Mouse (Mus musculus) forebrain, postnatal 0 days (tissue): Measurements from ENCODE around the gene Dach1. TPM values are rescaled to one million over a fixed set of nuclear protein-coding genes. Genes with fewer than 3 reads are reported as not detected.

Source experiments
- ATAC-seq: fragments of 200-750 bp; cut with Nextera tagmentation; 2 replicates; pipeline ENCODE4 v1.8.0; 2017; ENCODE audit warnings: mild to moderate bottlenecking, moderate library complexity
- DNase-seq: peaks from one replicate; pipeline ENCODE4 v3.0.0-alpha.2; 2015
- H3K27ac ChIP-seq: fragments of 300-500 bp; sonication (generic); 2 replicates; pipeline ENCODE4 v1.5.1; 2014; ENCODE audit warnings: low read depth, mild to moderate bottlenecking, antibody characterized with exemption, low read length, moderate library complexity, mixed read lengths
- H3K27me3 ChIP-seq: fragments of 300-500 bp; sonication (generic); 2 replicates; pipeline ENCODE4 v1.6.1; 2014; ENCODE audit warnings: mild to moderate bottlenecking, low read length, mixed read lengths; ENCODE audit not compliant: insufficient read depth
- H3K36me3 ChIP-seq: fragments of 300-500 bp; sonication (generic); 2 replicates; pipeline ENCODE4 v1.6.1; 2014; ENCODE audit warnings: mild to moderate bottlenecking, moderate library complexity; ENCODE audit not compliant: insufficient read depth
- H3K4me1 ChIP-seq: fragments of 300-500 bp; sonication (generic); 2 replicates; pipeline ENCODE4 v1.6.1; 2014; ENCODE audit warnings: antibody characterized with exemption; ENCODE audit not compliant: insufficient read depth
- H3K4me2 ChIP-seq: fragments of 300-500 bp; sonication (generic); 2 replicates; pipeline ENCODE4 v1.6.1; 2014; ENCODE audit warnings: low read depth, mild to moderate bottlenecking, moderate library complexity
- H3K4me3 ChIP-seq: fragments of 300-500 bp; sonication (generic); 2 replicates; pipeline ENCODE4 v1.5.1; 2014; ENCODE audit warnings: low read depth, low read length, mixed read lengths
- H3K9ac ChIP-seq: fragments of 300-500 bp; sonication (generic); 2 replicates; pipeline ENCODE4 v1.6.1; 2014; ENCODE audit warnings: mild to moderate bottlenecking
- H3K9me3 ChIP-seq: fragments of 300-500 bp; sonication (generic); 2 replicates; pipeline ENCODE4 v1.6.1; 2016; ENCODE audit warnings: low read length
- CTCF ChIP-seq: sonication (generic); IDR thresholded peaks from 2 replicates; pipeline ENCODE4 v1.5.1; 2016; ENCODE audit warnings: antibody characterized with exemption, control low read depth, low read depth
- WGBS: fragments of 180-500 bp; shearing (Covaris S2); extraction: QIAGEN DNeasy Blood & Tissue Kit; methylation state at CpG from one replicate; pipeline ENCODE4 v1.1.7; 2014; 5-methylcytosine and 5-hydroxymethylcytosine counted together
- polyA plus RNA-seq: library from polyadenylated mRNA; unstranded; fragments of >200 nt; fragmentation: Nextera tagmentation; extraction: Ambion mirVana; gene quantifications from 2 replicates; pipeline ENCODE4 v1.2.1, GENCODE M21; 2015
- total RNA-seq: library from RNA; depleted of rRNA; stranded (reverse); fragments of >200 nt; gene quantifications from 2 replicates; pipeline ENCODE4 v1.2.3, GENCODE M21; 2014

The Dach1 gene
- total and polyA plus RNA-seq, 2 experiments from 2014 or later = 5.8 to 10.6 TPM

DNA sequence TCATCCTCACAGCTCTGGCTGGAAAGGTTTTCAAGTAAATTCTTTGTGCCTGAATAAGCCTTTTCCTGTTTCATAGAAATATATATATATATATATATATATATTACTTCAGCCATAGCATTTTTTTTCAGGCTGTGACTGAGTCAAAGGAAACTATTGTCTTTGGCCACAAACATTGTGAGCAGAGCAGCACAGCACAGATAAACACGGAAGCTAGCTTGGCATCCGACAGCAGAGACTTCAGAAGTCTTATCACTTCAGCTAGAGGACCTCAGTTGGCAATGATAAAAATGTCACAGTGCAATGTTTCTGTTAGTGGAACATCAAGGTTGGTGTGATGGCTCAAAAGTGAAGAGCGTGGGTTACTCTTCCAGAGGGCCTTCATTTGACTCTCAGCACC, 186.3 kb downstream of the Dach1 start:
- Histone ChIP-seq H3K9ac (no peak overlapping the region), H3K36me3 (no peaks in the 10 kb centered on the region), H3K27ac (no peak overlapping the region), H3K4me3 (no peak overlapping the region), H3K4me2 (no peak overlapping the region), H3K9me3 (no peaks in the 10 kb centered on the region), H3K4me1 (no peaks in the 10 kb centered on the region), H3K27me3 (no peaks in the 10 kb centered on the region)
- ATAC-seq (no peak), DNase-seq (no peak)
- TF ChIP-seq CTCF = no peak
- 81% methylated on average over 3 of the region's 3 CpGs for whole genome bisulfite sequencing

DNA sequence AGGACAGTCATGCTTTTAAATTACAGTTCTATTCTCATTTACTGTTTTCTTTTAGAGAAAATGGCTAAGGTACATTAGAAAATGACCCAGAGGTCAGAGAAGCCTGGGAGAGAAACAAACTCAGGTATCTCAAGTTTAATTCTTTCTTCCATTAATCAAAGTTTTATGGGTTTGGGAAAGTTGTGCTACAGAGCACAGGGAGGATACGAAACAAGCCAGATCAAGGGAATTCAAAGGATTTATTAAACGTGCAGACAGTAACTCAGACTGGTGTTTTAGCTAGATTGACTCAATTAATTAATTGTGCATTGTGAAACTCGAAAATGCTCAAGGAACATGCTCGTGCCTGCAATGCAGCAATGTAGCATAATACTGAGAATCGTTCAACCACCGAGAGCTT, 186.9 kb downstream of the Dach1 start:
- TF ChIP-seq CTCF = no peak
- Histone ChIP-seq H3K9ac (no peak overlapping the region), H3K9me3 (no peaks in the 10 kb centered on the region), H3K36me3 (no peaks in the 10 kb centered on the region), H3K27ac (no peak overlapping the region), H3K4me1 (no peaks in the 10 kb centered on the region), H3K4me3 (no peak overlapping the region), H3K27me3 (no peaks in the 10 kb centered on the region), H3K4me2 (no peak overlapping the region)
- 40% methylated on average over 6 of the region's 6 CpGs for WGBS
- no peak for DNase-seq
- ATAC-seq = no peak

DNA sequence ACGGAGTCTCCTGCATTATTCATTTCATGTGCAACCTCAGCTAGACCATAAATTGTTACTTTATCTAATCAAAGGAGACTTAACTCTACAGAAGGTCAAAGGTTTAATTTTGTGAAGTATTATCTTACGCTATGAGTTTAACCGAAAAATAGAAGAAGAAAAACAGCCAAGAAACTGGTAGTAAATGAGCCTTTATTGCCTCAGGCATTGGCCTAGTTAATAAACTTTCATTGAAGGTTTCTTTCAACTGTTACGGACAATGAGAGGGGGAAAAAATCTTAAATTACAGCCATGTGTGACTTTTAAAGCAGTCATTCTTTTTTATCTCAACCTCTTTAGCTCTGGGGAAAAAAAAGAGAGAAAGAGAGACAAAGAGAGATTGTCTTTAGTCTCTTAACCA, 188.7 kb downstream of the Dach1 start:
- WGBS = 33% methylated on average over 4 of the region's 4 CpGs
- H3K27me3 ChIP-seq = no peaks in the 10 kb centered on the region
- TF ChIP-seq CTCF = no peak
- no peaks in the 10 kb centered on the region for H3K36me3 ChIP-seq
- no peak overlapping the region for H3K4me3 ChIP-seq
- no peak overlapping the region for H3K27ac ChIP-seq
- H3K9me3 ChIP-seq = no peaks in the 10 kb centered on the region
- H3K4me2 ChIP-seq = no peak overlapping the region
- DNase-seq (no peak), ATAC-seq (no peak)
- H3K4me1 ChIP-seq = no peaks in the 10 kb centered on the region
- no peak overlapping the region for H3K9ac ChIP-seq

DNA sequence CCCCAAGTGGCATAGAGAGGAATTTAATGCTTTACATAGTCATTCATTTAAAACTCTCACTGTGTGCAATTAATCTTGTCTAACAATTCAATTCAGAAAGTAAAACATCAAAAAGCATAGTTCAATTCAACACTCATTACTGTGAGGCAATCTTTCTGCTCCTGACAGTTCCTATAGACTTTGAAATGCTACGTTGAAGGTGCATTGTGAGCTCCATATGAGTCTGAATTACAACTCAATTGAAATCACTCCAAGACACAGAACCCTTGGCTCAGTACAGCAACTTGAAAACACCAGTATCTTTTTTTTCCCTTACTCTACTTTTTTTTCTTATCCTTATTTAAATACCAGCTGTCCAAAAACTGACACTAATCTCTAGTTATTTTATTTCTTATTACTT, 193.5 kb downstream of the Dach1 start:
- Histone ChIP-seq H3K36me3 (no peaks in the 10 kb centered on the region), H3K9me3 (no peaks in the 10 kb centered on the region), H3K27me3 (no peaks in the 10 kb centered on the region), H3K4me2 (no peak overlapping the region), H3K4me3 (no peak overlapping the region), H3K4me1 (no peaks in the 10 kb centered on the region), H3K27ac (no peak overlapping the region), H3K9ac (no peak overlapping the region)
- WGBS = 6% methylated on average over 1 of the region's 1 CpGs
- no peak for TF ChIP-seq CTCF
- DNase-seq (no peak), ATAC-seq (no peak; the same call in 1 of the 2 replicates)

- no peaks in the 10 kb centered on the region for H3K4me1 ChIP-seq
- ATAC-seq (no peak), DNase-seq (no peak)
- H3K4me3 ChIP-seq = no peak overlapping the region
- no peak overlapping the region for H3K4me2 ChIP-seq
- no peak for TF ChIP-seq CTCF
- no peaks in the 10 kb centered on the region for H3K9me3 ChIP-seq
- no peak overlapping the region for H3K9ac ChIP-seq
- 46% methylated on average over 7 of the region's 7 CpGs for WGBS
- no peaks in the 10 kb centered on the region for H3K27me3 ChIP-seq
- no peaks in the 10 kb centered on the region for H3K36me3 ChIP-seq
- no peak overlapping the region for H3K27ac ChIP-seq
These were observed 194.1 kb downstream of the Dach1 start for GRCm38 (mm10) chr14:97975447-97975846.

DNA sequence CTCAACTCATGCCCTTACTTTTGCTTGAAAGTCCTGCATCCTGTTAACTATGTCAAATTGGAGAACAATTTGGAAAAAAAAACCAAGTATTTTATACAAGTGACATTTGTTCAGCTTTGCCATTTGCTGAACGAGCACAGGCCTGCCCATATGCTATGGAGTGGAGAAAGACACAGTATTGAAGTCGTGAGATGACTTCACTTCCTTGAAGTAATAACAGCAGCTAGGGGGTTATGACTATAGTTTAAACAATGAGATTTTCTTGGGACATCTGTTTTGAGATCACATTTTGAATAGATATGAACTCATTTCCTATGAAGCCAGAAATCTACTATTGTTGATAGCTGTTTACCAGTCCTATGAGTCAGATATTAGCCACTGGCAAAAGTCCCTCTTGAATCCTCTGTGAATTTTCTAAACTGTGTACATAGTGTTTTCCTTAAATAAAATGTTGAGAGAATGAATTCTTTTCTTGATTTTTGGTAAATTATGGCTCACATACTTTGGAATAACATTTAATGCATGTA, 205.0 kb downstream of the Dach1 start:
- ATAC-seq = no peak
- no peak overlapping the region for H3K27ac ChIP-seq
- H3K4me1 ChIP-seq = no peaks in the 10 kb centered on the region
- no peak overlapping the region for H3K4me3 ChIP-seq
- H3K4me2 ChIP-seq = no peak overlapping the region
- no peaks in the 10 kb centered on the region for H3K9me3 ChIP-seq
- H3K9ac ChIP-seq = no peak overlapping the region
- DNase-seq = no peak
- no peak for TF ChIP-seq CTCF
- 63% methylated on average over 2 of the region's 2 CpGs for whole genome bisulfite sequencing
- no peaks in the 10 kb centered on the region for H3K36me3 ChIP-seq
- no peaks in the 10 kb centered on the region for H3K27me3 ChIP-seq

DNA sequence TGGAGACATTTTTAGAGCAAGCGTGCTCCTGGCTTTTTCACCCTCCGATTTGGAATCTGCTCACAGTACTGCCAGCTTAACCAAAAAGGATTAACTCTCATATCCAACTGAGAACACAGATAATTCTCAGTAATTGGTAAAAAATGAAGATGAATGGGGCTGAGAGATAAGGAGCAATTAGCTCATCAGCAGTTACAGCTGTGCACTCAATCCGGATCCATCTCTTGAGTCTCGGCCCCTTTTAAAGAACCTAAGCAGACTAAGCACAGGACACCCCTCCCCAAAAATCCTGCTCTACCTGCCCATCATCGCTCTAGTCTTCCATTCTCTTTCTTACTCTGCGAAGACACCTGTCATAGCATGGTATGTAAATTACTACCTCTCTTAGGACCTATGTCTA, 205.9 kb downstream of the Dach1 start:
- no peak overlapping the region for H3K4me2 ChIP-seq
- 56% methylated on average over 6 of the region's 6 CpGs for WGBS
- H3K4me3 ChIP-seq = no peak overlapping the region
- H3K27me3 ChIP-seq = no peaks in the 10 kb centered on the region
- H3K9me3 ChIP-seq = no peaks in the 10 kb centered on the region
- DNase-seq (no peak), ATAC-seq (no peak)
- H3K4me1 ChIP-seq = no peaks in the 10 kb centered on the region
- H3K9ac ChIP-seq = no peak overlapping the region
- H3K36me3 ChIP-seq = no peaks in the 10 kb centered on the region
- no peak for TF ChIP-seq CTCF
- no peak overlapping the region for H3K27ac ChIP-seq

DNA sequence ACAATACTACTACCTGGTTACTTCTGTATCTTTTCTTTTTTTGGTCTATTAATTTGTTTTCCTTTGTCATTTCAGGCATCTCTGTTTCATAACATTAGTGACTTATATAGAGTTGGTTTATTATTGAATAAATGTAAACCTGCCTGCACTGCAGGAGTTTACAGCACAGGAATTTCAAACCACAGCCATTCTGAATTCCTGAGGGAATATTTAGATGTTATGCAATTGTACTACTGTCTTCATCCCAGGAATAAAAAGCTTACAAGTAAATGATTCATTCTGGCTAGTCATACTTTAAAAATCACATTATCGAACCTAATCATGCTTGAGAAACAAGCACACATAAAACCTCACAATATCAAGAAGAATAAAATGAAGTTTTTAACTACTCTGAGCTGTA, 213.2 kb downstream of the Dach1 start:
- H3K4me3 ChIP-seq = no peak overlapping the region
- no peaks in the 10 kb centered on the region for H3K27me3 ChIP-seq
- no peak for TF ChIP-seq CTCF
- H3K36me3 ChIP-seq = no peaks in the 10 kb centered on the region
- 92% methylated on average over 1 of the region's 1 CpGs for WGBS
- DNase-seq (no peak), ATAC-seq (no peak)
- H3K9me3 ChIP-seq = no peaks in the 10 kb centered on the region
- H3K4me1 ChIP-seq = no peaks in the 10 kb centered on the region
- H3K4me2 ChIP-seq = no peak overlapping the region
- H3K27ac ChIP-seq = no peak overlapping the region
- no peak overlapping the region for H3K9ac ChIP-seq
